Mouse (Mus musculus) liver, embryonic 14.5 days (tissue): ENCODE results near the gene Itpr1. TPM values are rescaled to one million over a fixed set of nuclear protein-coding genes. Genes with fewer than 3 reads are reported as not detected.

Experiments
- ATAC-seq: fragments of 200-750 bp; cut with Nextera tagmentation; 2 replicates; pipeline ENCODE4 v1.8.0; 2017; ENCODE audit warnings: moderate number of reproducible peaks, mild to moderate bottlenecking, moderate library complexity; ENCODE audit not compliant: insufficient read depth
- DNase-seq, 3 experiments: peaks; one replicate each; pipeline ENCODE4 v3.0.0-alpha.2; 2012 to 2013; ENCODE audit warnings: low read depth in 3 of 3, low spot score in 3 of 3
- H3K27ac ChIP-seq: fragments of 300-500 bp; sonication (generic); 2 replicates; pipeline ENCODE4 v1.5.1; 2014; ENCODE audit warnings: moderate library complexity, mild to moderate bottlenecking, control low read depth, inconsistent platforms
- H3K27me3 ChIP-seq: fragments of 300-500 bp; sonication (generic); 2 replicates; pipeline ENCODE4 v1.6.1; 2014; ENCODE audit warnings: mild to moderate bottlenecking, low read length, moderate library complexity; ENCODE audit not compliant: control insufficient read depth, insufficient read depth
- H3K36me3 ChIP-seq: fragments of 300-500 bp; sonication (generic); replicated peaks from 2 replicates; pipeline ENCODE4 v1.6.1; 2014; ENCODE audit warnings: low read depth; ENCODE audit not compliant: control insufficient read depth, insufficient read depth
- H3K4me1 ChIP-seq, 2 experiments: fragments of 200-500 bp in 1 of 2; fragments of 300-500 bp in 1 of 2; sonication (generic) in 1 of 2; replicated peaks; 2 replicates each; pipeline ENCODE4 v1.6.1; 2012 to 2014; ENCODE audit warnings: antibody characterized with exemption in 1 of 2, inconsistent platforms in 1 of 2, low read length in 1 of 2; ENCODE audit not compliant: control insufficient read depth in 2 of 2, insufficient read depth in 2 of 2
- H3K4me2 ChIP-seq: fragments of 300-500 bp; sonication (generic); 2 replicates; pipeline ENCODE4 v1.6.1; 2014; ENCODE audit warnings: low read depth, mild to moderate bottlenecking, control low read depth, moderate library complexity
- H3K4me3 ChIP-seq, 2 experiments: fragments of 200-500 bp in 1 of 2; fragments of 300-500 bp in 1 of 2; sonication (generic) in 1 of 2; 2 replicates each; pipeline ENCODE4 v1.5.1; 2012 to 2014; ENCODE audit warnings: low read depth in 2 of 2, low read length in 2 of 2, mild to moderate bottlenecking in 2 of 2, control low read depth in 1 of 2, inconsistent platforms in 1 of 2, moderate library complexity in 1 of 2; ENCODE audit not compliant: insufficient read depth in 1 of 2
- H3K9ac ChIP-seq: fragments of 300-500 bp; sonication (generic); replicated peaks from 2 replicates; pipeline ENCODE4 v1.6.1; 2014; ENCODE audit warnings: mild to moderate bottlenecking, control low read depth, moderate library complexity
- H3K9me3 ChIP-seq: fragments of 300-500 bp; sonication (generic); 2 replicates; pipeline ENCODE4 v1.6.1; 2016; ENCODE audit warnings: low read length, mixed read lengths; ENCODE audit not compliant: control insufficient read depth
- CTCF ChIP-seq: IDR thresholded peaks from 2 replicates; pipeline ENCODE4 v1.5.1; 2016; ENCODE audit warnings: antibody characterized with exemption, low read depth, control low read depth
- EP300 ChIP-seq: IDR thresholded peaks from 2 replicates; pipeline ENCODE4 v1.6.1; 2016; ENCODE audit warnings: antibody characterized with exemption, low read depth
- WGBS: fragments of 180-500 bp; shearing (Covaris S2); extraction: QIAGEN DNeasy Blood & Tissue Kit; methylation state at CpG from one replicate; pipeline ENCODE4 v1.1.7; 2014; ENCODE audit not compliant: insufficient replicate concordance; 5-methylcytosine and 5-hydroxymethylcytosine counted together
- polyA plus RNA-seq, 2 experiments: library from polyadenylated mRNA; depleted of rRNA in 1 of 2; stranded (reverse) in 1 of 2; unstranded in 1 of 2; fragments of >200 nt; fragmentation: Nextera tagmentation in 1 of 2; extraction: Ambion mirVana in 1 of 2; gene quantifications; 2 replicates each; pipeline versions ENCODE4 v1.2.1 to v1.2.3; 2012 to 2014

Itpr1 gene
- polyA plus RNA-seq, 2 experiments = 1.6 to 3.1 TPM

DNA sequence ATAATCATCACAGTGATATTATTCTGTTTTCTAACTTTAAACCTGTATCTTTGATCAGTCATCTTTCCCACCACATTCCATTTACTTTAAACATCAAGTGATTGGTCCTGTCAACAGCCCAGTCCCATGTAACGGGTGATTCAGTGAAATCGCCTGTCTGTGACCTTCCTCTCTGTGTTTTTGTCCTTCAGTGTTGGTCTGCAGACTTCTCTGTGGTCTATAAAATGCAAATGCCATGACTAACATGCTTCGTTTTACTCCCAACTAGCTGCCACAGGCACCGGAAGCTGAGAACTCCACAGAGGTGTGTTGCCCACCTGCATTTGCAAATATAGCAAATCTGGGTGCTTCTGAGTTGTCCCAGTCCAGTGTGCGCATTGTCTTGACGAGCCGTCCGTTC lies 218.3 kb downstream of the Itpr1 start:
- DNase-seq (no peak), ATAC-seq (no peak)
- no peak for TF ChIP-seq CTCF
- TF ChIP-seq EP300 = no peak
- Histone ChIP-seq H3K4me3 (no peak overlapping the region), H3K4me2 (no peak overlapping the region), H3K9ac (no peak overlapping the region), H3K36me3 (no peaks in the 10 kb centered on the region), H3K9me3 (no peaks in the 10 kb centered on the region), H3K27me3 (no peaks in the 10 kb centered on the region), H3K27ac (no peak overlapping the region), H3K4me1 (peaks cover 0 to 6% of the 10 kb centered on the region in 2 experiments; a peak in 2 of 4 replicates)
- WGBS = 76% methylated on average over 8 of the region's 8 CpGs

DNA sequence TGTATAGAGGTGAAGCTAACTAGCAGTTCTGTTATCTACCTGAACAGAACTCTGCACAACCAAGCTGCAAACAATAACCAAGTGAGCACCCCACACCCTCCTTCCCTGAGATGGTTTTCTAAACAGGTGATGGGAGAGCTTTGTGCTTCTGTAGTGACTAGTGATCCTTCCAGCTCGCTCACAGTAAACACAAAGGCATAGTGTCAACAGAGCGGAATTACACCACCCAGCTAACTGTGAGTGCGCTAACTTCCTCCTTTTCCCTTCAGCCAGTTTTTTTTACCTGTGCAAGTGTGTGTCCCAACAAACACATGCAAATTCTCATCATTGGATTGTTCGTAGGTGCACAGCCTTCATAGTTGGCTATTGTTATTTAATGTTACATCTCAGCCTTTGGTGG lies 219.9 kb downstream of the Itpr1 start:
- no peak overlapping the region for H3K27ac ChIP-seq
- no peak overlapping the region for H3K9ac ChIP-seq
- H3K4me1 ChIP-seq = peaks cover 0 to 6% of the 10 kb centered on the region in 2 experiments; a peak in 2 of 4 replicates
- H3K9me3 ChIP-seq = no peaks in the 10 kb centered on the region
- H3K4me3 ChIP-seq = no peak overlapping the region
- no peaks in the 10 kb centered on the region for H3K36me3 ChIP-seq
- no peaks in the 10 kb centered on the region for H3K27me3 ChIP-seq
- no peak overlapping the region for H3K4me2 ChIP-seq
- no peak for ATAC-seq
- DNase-seq = no peak
- TF ChIP-seq CTCF (no peak), EP300 (no peak)
- WGBS = 71% methylated on average over 4 of the region's 4 CpGs

DNA sequence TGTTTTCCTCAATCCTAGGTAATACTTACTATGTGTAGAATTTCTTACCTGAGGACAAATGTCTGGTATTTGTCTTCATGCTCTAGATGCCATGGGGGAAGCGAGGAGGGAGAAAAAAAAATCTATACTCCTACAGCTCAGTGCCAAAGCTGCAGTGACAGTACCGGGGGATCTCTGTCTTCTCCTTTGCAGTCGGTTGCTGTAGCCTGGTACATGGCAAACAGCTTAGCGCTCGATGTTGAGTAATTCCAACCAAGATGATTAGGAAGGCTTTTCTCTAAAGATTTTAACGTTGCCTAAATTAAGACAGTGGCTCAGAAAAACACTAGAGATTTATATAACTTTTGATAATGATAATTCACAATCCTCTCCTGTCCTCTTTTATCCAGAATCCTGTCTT lies 221.9 kb downstream of the Itpr1 start:
- Histone ChIP-seq H3K36me3 (no peaks in the 10 kb centered on the region), H3K27ac (no peak overlapping the region), H3K9ac (no peak overlapping the region), H3K4me2 (no peak overlapping the region), H3K4me3 (no peak overlapping the region), H3K4me1 (peaks cover 0 to 6% of the 10 kb centered on the region in 2 experiments; a peak in 2 of 4 replicates), H3K27me3 (no peaks in the 10 kb centered on the region), H3K9me3 (no peaks in the 10 kb centered on the region)
- 68% methylated on average over 6 of the region's 6 CpGs for WGBS
- DNase-seq (no peak), ATAC-seq (no peak)
- TF ChIP-seq CTCF (no peak), EP300 (no peak)

DNA sequence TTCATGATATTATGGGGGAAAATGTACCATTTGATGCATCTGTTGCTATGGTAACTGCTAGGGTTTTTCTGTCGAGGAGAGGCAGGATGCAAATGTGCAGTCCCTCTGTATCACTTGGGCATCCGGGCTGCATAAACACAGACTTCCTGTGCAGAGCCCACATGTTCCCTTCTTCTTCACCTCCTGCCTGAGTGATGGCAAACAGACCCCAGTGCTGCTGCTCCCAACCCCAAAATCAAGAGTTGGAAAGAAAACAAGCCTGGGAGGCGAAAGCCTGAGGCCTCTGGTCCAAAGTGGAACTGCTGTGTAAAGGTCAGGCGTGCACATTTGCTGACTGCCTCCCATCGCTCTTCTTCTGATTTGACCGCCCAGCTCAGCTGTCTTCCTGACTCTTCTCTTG lies 222.6 kb downstream of the Itpr1 start:
- no peak for DNase-seq
- Histone ChIP-seq H3K4me1 (peaks cover 0 to 6% of the 10 kb centered on the region in 2 experiments; a peak in 2 of 4 replicates), H3K4me2 (no peak overlapping the region), H3K27me3 (no peaks in the 10 kb centered on the region), H3K27ac (no peak overlapping the region), H3K9ac (no peak overlapping the region), H3K36me3 (no peaks in the 10 kb centered on the region; the same call in 1 of the 2 replicates), H3K9me3 (no peaks in the 10 kb centered on the region), H3K4me3 (no peak overlapping the region)
- 44% methylated on average over 6 of the region's 6 CpGs for WGBS
- TF ChIP-seq EP300 (no peak), CTCF (no peak)
- ATAC-seq = no peak

DNA sequence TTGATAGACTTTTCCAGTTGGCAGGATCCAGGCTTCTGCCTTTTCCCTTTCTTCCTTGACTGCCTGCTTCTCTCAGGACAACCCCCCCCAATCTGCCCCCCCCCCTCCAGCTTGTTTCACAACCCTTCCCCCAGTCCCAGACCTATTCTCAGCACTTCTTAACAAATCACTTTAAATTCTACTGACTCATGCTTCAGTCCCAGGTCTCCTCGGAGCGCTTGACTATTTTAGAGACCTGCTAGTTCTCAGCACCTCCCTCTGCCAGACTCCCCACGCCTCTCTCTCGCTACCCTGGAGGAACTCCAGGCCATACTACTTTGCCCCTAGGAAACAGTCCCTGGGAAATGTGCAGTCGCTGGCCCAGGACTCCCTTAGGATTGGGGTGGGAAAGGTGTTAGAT lies 223.7 kb downstream of the Itpr1 start:
- no peak for ATAC-seq
- TF ChIP-seq EP300 (no peak), CTCF (no peak)
- no peak overlapping the region for H3K27ac ChIP-seq
- 45% methylated on average over 5 of the region's 5 CpGs for WGBS
- H3K9ac ChIP-seq = no peak overlapping the region
- H3K27me3 ChIP-seq = no peaks in the 10 kb centered on the region
- peaks cover 2% of the 10 kb centered on the region; the same call in 1 of the 2 replicates for H3K36me3 ChIP-seq
- no peak for DNase-seq
- H3K4me3 ChIP-seq = no peak overlapping the region
- H3K9me3 ChIP-seq = no peaks in the 10 kb centered on the region
- peaks cover 0 to 6% of the 10 kb centered on the region in 2 experiments; a peak in 2 of 4 replicates for H3K4me1 ChIP-seq
- H3K4me2 ChIP-seq = no peak overlapping the region
